Mouse (Mus musculus) liver (tissue): ENCODE measurements at regions not wholly inside any gene's neighbourhood (a gene's known extent, or its start where the extent isn't known, plus 50 kb on each side); places are given as distances from the start of the nearest gene placed in this dataset.

Source experiments
- DNase-seq: peaks from one replicate; pipeline ENCODE4 v3.0.0-alpha.2; 2020; ENCODE audit warnings: mixed read lengths

DNA sequence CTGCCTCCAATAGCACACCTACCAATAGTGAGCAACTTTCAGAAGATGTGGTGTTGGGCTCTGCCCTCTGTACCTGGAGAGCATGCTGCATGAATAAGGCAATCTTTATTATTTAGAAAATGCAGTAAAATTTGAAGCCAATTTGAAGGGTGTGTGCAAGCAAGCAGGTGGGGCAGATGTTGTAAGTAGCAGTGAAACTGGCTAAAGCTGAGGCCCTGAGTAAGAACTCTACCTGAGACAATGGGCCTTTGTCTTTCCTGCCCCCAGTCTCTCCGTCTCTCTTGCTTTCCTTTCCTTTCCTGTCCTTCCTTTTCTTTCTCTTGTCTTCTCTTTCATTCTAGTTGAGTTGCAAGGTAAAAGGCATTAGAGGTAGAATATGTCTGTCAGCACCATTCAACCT, 319.9 kb downstream of the Bcl11a start:
- DNase-seq, result no peak

DNA sequence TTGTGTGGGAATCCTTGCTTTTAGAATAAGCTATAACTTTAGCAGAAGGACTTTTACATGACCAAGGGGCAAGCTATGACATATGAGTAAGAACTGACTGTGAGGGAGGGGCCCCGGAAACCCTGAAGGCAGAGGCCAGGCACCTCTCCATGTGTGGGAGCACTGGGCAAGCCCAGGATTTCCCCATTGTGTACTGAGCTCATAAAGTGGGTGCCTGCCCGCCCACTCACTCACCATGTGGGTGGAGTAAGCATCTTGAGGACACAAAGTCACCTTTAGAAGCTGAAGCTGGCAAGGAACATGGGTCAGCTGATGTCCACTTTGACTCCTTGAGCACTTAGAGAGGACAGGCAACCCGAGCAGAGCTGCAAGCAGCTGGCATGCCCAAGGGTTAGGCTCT, 323.3 kb downstream of the Bcl11a start:
- no peak for DNase-seq

DNA sequence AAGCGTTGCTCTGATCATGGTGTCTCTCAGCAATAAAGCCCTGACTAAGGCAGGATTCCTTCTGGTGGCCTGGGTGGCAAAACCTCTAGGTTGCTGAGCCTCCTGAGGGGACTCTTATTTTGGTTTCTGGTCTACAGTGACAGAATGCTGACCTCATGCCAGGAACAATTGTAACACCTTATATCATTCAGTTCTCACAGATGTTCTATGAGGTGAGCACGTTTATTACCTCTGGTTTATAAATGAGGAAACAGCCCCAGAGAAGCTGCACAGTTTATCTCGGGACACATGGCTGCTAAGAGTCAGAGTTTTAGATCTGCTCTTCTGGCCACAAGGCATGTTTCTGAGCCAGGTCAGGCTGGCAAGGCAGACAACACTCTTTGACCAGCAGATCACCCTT, 324.3 kb downstream of the Bcl11a start:
- no peak for DNase-seq

DNA sequence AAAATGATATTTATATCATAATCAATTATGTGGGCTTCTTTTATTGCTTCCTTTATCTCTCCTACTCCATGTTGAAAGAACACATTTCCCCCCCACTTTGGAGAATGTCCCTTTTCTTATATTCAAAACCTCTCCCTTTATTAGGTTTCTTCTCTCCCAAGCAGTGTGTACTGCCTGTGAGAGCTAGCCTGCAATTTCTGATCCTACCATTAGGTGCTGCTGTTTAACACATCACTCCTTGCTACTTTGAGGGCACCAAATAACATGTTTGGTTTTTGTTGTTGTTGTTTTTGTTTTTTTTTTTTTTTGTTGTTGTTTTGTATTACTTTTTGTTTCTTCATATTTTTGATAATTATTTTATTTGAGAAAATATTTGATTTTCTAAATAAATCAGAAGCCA, 336.9 kb downstream of the Bcl11a start:
- no peak for DNase-seq

DNA sequence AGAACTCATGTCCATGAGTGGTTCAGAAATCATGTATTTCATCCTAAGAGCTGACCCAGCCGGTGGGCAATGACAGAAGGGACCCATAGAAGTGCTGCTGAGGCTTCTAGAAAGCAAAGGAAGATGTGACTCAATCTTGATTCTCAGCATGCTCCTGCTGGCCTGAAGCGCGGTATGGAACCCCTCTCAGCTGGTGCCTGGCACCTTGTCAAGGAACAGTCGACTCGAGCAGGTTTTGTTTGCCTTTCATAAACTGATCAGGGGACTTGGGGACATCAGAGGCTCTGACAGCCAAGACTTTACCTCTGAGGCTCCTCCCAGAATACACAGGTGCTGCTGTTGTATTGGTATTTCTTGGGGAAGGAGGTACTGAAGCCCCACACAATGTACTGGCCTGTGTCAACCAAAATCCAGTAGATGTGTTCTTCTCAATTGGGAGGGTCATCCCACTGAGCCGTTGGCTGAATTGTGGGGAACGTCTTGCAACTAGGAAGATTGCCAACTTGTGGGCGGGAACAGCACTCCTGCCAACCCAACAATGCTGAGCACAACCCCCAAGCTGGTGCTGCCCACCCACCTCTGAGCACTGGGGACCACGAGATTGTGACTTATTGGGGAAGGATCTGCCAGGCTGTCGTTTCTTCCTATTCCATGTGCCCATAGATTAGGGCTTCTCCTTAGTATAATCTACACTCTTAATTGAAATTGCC, 344.4 kb downstream of the Bcl11a start:
- DNase-seq, result no peak

DNA sequence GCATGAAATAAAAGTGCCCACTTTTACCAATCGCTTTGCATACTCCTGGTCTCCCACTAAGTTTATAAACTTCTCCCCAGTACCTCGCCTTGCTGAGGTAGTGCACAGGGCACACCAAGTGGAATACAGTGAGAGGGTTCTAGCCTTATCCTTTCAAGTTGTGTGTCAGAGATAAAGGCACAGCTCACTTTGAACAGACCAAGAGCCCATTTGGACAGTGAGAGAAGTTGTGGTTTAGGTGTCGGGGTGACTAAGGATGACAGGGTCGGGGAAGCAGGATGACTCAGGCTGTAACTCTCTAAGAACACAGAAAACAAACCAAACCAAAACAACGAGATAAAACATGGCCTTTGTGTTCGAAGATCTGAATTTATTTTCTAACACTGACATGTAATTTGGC, 345.4 kb downstream of the Bcl11a start:
- no peak for DNase-seq

DNA sequence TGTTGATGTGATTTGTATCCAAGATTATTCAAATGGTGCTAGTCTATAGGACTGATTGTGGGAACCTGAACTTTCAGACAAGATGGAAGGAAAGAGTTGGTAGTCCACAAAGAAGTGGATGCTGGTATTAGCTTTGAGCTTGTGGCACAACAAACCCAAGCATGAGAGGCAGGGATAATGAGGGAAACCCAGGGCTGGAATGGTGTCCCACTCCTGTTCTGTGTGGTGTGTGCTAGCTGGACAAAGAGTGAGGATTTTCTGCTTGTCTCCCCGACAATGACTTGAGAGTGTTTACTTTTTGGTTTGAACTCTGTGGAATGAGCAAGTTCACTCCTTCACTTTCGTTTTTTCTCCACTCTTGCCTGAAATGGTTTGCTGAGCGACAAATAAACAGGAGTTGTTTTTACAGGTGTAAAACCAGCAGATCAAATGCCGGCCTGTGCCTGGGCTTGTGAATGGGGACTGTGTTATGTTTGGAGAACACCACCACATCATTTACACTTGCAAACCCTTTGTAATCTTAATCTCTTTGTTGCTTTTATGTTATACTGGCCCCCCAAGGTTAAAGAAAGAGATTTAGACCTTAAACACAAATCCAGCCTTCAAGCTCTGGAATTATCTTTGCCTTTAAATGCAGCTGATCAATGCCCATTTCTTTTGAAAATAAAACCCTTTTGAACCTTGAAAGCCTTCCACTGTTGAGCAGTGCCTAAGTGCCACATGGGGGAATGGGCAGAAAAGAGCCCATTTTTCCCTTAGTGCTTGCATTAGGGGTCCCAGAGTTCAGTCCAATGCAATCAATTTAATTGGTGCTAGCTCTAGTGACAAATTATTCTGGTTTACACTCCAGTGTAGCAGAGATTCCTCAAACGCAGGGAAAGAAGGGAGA, 349.4 kb downstream of the Bcl11a start:
- no peak for DNase-seq

DNA sequence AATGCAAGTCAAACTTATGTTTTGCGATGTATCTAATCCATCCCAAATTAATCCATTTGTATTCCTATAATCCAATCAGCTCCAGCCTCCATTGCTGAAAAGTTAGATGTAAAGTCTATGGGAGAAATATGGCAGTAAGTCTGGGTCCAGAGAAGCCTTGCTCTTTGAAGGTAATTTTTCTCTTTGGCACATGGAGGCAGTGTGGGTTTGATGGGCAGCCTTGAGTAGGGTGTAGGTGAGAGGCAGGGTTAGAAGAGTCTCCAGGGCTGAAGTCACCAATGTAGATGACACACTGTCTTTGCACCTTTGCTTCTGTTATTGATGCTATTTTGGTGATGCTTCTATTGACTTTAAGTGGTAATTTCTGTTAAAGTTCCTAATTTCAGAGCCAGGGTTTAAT, 370.8 kb downstream of the Bcl11a start:
- no peak for DNase-seq

DNA sequence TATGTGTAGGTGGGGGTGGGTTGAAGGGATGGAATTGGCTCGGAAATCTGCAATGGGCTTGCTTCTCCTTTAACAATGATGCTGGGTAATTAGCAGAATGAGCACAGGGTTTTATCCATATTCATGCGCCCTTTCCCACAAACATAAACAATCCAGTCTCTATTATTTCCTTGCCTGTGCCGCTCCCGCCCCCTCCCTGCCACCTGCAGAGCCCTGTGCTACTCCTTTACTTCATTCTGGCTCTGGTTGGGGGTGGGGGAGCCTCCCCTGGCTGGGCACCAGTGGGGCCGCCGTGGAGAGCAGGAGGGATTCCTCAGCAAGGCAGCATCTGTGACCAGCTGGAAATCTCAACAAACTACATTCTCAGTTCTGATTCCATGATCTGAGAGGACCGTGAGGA, 374.4 kb downstream of the Bcl11a start:
- no peak for DNase-seq

DNA sequence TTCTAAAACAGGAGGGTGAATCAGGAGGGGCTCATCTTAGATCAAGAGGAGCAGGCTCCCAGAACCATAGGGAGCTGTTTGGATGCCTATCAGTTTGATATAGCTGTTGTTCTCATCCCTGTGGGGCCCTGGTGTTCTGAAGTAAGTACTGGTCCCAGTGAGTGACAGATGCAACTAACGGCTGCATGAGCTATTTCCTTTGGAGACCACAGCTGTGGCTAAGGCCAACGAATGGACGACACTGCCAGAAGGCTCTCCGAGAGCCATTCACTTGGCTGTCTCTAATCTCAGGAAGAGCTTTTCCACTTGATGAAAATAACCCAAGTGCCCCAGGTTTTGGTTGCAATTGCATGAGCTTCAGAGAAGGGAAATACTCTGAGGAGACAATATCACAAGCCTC, 386.8 kb downstream of the Bcl11a start:
- no peak for DNase-seq

DNA sequence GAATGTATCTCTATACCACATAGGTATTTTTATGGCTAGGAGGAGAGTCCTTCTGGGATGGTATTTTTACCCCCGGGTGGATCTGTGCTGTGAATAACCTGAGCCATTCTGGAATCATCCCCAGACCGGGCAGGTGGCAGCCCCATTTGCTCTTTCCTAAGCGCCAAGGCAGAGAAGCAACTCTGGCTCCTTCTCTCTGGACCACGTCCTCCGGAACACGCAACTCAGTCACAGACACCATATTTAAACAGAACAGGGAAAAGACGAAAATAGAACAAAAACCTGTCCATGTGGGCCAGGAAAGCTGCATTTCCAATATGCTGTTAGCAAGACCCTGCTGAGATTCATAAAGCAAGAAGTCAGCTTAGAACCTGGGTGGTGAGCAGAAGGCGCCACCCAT, 389.6 kb downstream of the Bcl11a start:
- DNase-seq, result no peak

DNA sequence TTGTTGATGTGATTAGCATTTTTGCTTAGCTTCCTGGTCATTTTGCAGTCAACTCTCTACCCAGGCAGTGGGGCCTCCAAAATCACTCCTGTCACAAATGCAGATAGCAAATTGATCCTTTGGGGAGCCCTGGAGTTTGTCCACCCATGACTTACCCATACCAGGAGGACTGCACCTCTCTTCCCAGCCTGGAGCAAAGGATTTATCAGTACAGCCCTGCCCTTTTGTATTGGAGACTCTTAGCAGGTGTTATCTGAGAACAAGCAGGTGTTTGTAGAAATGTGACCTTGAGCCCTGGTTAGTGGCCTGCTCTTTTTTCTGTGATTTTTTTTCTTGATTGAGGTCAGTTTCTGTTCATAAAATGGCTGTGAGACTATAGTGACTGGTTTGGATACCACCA, 392.6 kb downstream of the Bcl11a start:
- DNase-seq, result no peak

DNA sequence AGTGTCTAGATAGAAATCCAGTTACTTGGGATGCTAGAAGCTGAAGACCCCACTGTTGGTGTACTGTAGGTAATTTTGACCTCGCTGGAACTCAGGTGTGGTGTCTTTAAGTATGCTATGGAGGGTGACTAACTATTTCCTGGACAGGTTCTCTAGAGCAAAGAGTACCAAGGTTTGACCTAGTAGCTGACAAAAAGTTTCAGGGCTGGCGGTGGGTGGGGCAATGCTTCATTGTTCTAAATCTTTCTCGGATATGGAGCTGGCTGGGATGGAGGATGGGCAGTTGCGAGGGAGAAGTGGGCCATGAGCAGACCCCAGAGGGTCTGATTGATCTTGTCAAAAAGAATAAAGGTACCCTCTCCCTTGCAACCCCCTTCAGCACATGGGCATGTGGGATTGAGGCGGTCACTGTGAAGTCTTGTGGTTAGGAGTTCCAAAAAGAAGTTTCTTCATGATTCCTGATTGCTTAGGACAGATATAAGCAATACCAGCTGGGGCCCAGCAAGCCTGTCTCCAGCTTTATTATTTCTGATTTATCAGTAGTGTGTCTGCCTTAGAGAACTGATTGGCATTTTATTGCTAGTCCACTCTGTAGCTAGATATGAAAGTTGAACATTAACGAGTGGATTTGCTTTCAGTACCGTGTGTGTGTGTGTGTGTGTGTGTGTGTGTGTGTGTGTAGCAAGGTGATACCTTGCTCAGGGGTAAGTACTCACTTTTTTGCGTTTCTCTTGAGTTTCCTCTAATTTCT, 394.9 kb downstream of the Bcl11a start:
- no peak for DNase-seq

DNA sequence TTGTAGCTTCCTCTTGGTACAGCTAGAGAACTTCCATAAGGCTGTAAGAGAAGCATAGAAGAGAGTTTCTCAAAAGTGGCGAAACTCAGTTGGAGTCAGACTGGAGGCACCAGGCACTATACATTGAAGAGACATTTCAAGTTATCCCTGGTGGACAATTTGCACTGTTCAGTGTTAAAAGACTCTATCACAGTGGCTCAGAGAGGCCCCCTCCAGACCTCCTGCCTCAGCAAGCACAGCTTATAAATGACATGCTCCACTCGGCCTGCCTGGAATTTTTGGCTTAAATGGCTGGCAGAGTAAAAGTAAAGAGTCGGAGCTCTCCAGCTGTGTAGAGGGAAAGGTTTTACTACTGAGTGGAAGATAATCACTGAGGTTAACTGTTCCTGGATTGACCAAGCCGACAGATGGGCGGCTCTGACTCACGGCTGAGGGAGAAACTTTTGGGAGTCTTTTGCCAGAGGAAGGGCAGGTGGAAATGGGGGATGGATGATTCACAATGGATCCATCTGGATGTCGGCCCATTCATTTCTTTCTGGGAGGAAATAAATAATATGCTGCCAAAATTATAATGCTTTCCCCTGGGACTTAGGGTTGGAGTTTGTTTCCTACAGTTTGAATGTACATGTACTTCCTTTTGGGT, 395.6 kb downstream of the Bcl11a start:
- DNase-seq, result no peak

DNA sequence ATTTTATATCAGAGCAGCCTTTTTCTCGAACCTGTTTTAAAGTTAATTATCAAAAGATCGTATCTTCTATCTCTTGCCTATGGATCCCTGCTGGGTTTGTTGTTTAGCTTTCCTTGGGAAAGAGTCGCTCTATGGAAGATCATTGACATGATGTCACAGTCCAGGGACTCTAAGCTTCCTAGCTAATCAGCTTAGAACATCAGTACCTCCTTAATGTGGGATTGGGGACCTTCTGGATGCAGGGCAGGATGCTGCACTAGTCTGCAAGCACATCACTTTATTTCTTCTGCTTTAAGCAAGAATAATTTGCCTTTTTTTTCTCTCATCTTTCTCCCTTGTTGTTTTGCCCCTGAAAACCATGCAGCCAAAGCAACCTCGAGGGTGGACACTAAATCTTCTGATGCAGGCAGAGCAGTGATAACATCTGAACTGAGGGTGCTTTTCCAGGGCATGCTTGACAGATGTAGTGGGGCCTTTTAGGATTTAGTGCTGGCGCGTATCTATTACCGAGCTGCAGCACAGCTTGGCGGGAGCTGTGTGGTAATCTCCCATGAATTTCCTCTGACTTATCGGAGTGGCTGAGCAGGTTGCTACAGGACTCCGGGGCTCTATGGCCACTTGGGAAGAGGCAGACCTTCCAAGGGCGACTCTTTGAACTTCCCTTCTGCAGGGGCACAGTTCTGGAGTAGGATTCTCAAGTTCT, 425.0 kb downstream of the Bcl11a start:
- DNase-seq, result no peak

DNA sequence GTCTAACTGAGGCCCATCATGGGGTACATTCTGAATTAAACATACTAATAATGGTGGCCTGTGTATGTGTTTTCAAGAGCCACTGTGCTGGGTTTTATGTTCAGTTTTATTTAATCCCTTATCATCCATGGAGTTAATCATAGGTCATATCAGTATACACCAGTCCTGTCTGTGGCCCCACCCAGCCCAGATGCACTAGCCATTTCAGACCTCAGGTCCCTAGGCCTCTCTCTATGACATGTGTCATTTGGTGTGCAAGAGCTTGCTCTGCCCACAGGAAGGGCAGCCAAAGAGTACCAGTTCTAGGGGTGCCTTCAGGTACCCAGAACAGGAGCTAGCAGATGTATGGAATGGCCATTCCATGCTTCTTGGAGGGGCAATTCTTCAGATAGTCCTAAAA, 437.7 kb downstream of the Bcl11a start:
- DNase-seq, result peak; percentile 5

DNA sequence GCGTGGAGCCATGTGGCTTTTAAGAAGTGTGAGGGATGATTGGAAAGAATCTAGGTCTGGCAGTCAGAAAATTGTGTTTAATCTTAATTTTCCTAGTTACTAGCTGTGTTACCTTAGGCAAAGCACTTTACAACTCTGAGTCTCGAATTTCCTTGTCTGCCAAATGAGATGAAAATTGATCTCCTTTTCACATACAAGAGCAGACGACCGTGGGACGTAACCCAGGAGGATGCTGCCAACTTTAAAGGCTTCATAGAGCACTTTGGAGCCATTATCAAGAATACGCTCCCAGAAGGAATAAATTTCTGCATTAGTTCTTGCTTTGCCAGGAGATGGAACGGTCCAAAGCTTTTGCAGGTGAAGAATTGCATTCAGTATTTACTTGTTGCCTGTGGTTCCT, 457.6 kb downstream of the Bcl11a start:
- DNase-seq, result no peak

DNA sequence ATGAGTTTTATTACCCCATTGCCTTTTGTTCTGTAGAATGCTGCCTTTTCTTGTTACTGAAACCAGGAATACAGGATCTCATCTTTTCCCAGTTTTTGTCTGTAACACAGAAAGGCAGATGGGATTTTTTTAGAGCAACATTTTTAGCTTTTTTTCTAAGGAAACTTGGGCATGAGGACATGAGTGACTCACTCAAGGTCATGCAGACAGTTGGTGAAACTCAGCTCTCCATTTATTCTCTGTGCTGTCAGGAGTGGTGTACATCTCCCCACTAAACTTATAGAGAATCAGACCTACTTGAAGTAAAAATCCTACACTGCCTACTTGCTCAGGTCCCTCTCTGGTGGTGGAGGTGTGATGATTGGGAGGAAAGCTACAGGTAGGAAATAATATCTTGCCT, 459.9 kb downstream of the Bcl11a start:
- DNase-seq, result no peak

DNA sequence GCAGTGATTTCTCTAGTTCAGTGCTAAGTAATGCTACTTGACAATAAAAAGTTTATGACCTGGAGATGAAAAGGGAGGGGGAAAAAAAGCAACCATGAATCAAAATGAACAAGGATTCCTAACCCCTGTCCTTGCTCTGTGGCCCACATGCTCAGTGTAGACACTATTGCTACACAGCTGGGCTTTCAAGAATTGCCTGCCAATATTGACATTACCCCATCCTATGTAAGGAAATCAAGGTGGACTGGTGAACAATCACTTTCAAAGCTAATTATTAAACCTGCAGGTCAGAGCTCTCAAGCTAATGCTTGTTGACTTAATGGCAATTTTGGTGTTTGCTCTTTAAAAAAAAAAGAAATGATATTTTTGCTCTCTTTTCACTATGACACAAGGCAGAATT, 491.8 kb downstream of the Bcl11a start:
- DNase-seq, result no peak

DNA sequence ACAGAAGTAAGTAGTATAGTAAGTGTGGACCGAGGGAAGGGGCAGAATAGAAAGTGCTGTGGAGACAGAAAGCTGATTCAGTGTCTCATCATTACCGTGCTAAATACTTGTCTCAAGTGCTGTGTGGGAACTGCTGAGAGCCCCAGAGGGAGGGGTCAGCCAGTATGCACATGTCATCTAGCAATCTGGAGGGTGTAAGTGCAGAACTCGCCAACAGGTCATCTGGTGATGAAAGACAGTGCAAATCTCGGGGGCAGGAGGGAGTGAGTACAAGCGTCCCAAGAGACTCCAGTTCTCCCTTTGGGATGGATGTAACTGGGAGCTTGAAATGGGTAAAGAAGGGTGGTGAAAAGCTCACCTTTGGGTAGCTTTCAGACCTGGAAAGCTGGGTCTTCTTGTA, 535.7 kb downstream of the Bcl11a start:
- no peak for DNase-seq

DNA sequence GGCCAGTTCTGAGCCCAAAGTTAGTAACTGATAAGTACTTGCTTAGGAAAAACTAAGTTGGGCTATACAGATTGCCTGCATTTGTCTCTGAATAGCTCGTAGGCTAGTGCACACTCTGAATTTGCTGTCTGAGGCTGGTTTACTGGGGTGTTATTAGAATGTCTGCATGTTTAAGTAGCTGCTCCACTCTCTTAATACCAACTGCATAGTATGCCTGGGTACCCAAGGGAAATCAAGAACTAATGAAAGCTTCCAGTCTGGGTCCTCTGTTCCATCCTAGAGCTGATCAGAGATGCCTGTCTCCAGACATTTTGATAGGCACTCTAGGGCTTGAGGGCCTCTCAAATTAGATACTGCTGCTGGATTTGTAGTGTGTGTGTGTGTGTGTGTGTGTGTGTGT, 537.6 kb downstream of the Bcl11a start:
- no peak for DNase-seq

DNA sequence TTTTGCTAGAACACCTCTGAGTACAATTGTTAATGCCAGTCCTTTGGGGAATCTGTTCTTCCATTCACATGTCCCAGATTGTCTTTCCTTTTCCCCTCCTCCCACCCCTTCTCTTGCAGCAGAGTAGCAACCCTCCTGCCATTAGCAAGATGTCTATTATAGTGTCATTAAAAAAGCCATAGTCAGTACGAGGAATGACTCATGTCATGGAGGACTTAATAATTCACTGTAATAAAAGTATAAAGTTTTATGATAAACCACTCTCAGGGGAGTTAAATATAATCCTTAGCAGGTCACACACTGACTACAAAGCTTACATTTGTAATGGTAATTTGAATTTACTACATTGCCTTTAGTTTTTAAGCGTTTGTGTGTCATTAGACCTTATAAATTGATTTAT, 540.7 kb downstream of the Bcl11a start:
- DNase-seq, result no peak

DNA sequence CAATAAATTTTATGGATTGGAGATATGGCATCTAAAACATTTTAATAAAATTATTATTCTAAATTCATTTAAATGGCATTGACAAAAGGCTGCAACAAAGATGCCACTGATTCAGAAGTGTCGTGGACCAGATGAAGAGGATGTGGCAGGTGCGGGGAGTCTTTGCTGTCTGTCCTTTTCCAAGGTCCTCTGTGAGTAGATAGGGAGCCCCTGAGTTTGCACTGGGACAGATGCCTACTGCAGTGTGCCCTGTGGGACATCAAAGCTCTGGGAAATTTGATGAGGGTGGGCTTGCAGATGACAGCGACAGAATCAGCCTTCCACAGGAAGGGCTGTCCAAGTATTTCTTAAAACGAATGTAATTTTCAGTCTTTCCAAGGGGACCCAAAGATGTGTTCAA, 541.2 kb downstream of the Bcl11a start:
- no peak for DNase-seq
